Mouse (Mus musculus) adrenal gland, adult 18-20 months (tissue): ENCODE results near the gene Rab10. TPM values are rescaled to one million over a fixed set of nuclear protein-coding genes. Genes with fewer than 3 reads are reported as not detected.
A peak's percentile ranks its signal among the peaks of the same experiment; 100 is the strongest.

ENCODE experiments used
- DNase-seq, 2 experiments: peaks; one replicate each; pipeline ENCODE4 v3.0.0; 2021 to 2022; ENCODE audit warnings: low spot score in 2 of 2
- long read RNA-seq, 2 experiments: library from polyadenylated mRNA; stranded (forward); transcript quantifications; one replicate each; pipeline ENCODE4 v2.0.0; 2021
- total RNA-seq, 2 experiments: library from RNA; stranded (reverse); gene quantifications; 1 replicate in 1 of 2; 2 replicates in 1 of 2; pipeline ENCODE4 v1.2.3; 2021

The Rab10 gene
- 100 to 1,000 TPM; 142 to 220 TPM for total RNA-seq
- long read RNA-seq, experiment 1, transcript Rab10-201 (6 exons, 3,513 nt): major isoform, 155 of 171 reads
- long read RNA-seq, experiment 1, partial matches to known transcripts: 4 of 171 reads
- long read RNA-seq, experiment 1, other reads (novel, unspliced or antisense): 12 of 171 reads
- long read RNA-seq, experiment 2, transcript Rab10-201 (6 exons, 3,513 nt): major isoform, 176 of 196 reads
- long read RNA-seq, experiment 2, partial matches to known transcripts: 4 of 196 reads
- long read RNA-seq, experiment 2, other reads (novel, unspliced or antisense): 16 of 196 reads

DNA sequence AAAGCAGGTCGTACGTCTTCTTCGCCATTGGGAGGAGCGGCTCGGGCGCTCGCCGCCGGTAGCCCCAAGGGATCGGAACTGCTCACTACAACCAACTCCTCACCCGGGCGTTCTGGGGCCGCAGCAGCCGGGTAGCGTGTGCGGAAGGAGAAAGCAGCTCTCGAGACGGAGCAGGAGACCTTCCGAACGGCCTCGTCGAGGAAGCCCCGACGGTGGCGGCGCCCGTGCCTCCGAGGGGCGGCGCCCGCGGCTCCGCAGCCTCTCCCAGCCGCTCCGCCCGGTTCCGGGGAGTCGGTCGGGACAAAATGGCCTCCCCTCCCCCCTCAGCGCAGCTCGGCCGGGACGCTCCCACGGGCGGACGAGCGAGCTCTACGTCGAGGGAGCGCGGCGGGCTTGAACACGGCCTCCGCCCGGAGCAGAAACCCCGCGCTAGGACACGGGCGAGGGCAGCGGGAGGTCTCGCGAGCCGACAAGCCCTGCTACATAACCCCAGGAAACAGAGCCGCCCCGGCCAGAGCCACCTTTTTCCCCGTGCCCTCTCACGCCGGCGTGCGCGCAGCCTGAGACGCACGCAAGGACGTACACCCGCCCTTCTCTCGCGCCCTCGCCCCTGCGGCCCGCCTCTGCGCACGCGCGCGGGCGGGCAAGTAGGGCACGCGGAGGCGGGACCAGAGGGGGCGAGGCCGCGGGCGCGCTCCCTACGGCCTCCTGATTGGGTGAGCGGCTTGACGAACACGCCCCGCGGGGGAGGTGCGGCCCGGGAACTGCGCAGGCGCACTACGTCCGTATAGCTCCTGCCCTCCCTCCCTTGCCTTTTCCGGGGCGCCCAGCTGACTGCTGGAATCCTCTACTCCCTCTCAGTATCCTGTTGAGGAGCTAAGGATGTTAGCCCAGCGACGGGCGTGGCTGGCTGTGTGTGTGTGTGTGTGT lies at the start of gene Rab10:
Gene Rab10 (minus strand): TSS at position 579 of the 930 bp plus-strand sequence.
- peak; percentile 98 for DNase-seq

DNA sequence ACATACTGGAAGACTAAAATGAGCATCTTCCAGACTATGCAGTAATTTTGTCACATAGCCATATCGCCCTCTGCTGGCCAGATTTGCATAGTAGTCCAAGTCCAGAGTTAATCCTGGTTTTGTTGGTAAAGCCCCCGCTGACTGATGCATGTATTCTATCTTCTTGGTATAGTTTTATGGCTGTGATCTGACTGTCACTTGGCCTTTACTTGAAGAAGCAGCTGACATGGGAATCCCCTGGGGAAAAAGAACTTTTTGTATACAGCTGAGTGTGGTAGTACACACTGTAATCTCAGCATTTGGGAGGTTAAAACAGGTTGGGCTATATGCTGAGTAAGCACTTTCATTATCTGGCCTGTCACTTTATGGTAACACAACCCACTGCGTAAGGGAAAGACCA lies 49.5 kb upstream of the Rab10 start:
- DNase-seq: peak; percentile 83 to 85

DNA sequence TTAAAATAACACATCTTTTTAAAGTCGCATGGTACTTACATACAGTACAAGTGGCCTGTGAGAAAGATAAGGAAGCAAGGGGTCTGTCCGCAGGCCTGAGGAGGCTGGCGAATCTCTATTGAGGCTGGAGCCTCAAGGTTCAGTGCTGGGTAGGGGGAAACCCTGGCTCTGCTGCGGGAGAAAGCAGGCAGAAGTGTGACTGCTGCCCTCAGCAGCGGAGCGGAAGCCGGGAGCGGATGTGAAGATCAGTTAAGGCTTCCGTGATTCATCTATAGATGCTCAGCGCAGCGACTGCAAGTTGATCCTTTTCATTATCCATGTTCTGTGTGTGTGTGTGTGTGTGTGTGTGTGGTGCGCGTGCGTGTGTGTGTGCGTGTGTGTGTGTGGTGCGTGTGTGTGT lies 47.1 kb upstream of the Rab10 start:
- no peak for DNase-seq

DNA sequence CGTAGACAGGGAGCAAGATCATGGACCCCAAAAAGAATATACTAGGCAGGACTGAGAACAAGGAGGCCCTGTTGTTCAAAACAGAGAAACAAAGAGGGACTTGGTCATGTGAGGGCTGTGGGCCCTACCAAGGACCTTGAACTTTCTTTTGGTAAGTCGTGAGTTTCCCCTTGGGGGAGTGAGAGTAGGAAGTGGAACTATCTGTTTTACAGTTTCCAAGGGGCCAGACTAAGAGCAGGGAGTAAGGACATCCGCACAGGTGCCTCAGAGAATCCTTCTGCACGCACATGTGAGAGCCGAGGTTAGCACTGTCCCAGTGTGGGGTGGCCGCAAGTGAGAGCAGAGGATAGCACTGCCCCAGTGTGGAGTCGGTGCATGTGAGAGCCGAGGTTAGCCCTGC lies 45.3 kb upstream of the Rab10 start:
- DNase-seq: no peak

DNA sequence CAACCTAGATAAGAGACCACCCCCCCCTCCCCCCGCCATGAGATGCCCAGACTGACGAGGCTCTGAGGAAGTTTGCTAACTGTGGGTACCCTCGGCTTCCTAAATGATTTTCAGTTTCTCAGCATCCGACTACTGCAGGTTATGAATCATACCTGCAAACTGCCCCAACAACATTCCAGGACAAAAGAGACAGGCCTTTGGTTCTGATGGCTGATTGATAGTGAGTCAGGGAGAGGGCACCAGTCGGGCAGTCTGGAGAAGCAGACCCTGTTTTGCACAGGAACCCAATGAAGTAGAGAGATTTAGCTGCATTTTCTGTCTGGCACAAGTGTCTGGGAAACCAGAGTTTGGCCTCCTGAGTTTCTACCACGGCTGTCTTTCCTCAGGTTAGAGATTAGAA lies 42.4 kb upstream of the Rab10 start:
- no peak for DNase-seq

DNA sequence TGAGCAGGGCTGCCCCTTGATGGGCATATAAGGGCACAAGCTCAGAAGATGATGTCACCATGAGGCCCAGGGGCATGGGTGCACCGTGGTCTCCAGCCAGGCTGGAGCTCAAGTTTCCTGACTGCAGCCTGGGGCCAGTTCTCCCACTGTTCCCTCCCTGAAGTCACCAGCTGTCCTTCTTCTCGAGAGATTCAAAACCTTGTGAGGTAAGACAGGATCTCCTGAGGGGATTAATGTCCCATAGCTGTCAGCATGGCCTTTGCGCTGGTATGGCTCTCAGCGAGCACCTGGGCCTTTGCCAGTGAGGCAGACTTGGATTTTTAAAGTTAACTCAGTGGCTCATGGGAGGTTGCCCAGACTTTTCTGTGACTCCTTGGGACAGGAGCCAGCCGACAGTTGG lies 40.4 kb upstream of the Rab10 start:
- peak in 1 of 2 experiments; percentile 21 for DNase-seq

DNA sequence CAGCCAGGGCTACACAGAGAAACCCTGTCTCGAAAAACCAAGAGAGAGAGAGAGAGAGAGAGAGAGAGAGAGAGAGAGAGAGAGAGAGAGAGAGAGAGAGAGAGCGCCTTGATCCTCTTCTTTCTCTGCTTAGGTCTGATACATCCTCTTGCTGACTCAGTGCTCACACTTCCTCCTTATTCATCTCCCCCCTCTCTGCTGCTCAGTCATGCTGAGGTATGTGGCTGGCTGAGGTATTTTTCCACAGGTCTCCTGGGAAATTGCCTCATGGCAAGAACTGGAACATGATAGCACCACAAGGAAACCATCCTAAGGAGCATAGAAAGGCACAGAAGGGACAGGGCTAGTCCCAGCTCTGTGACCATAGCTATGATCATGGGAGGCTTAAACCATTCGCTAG lies 39.6 kb upstream of the Rab10 start:
- DNase-seq: no peak

DNA sequence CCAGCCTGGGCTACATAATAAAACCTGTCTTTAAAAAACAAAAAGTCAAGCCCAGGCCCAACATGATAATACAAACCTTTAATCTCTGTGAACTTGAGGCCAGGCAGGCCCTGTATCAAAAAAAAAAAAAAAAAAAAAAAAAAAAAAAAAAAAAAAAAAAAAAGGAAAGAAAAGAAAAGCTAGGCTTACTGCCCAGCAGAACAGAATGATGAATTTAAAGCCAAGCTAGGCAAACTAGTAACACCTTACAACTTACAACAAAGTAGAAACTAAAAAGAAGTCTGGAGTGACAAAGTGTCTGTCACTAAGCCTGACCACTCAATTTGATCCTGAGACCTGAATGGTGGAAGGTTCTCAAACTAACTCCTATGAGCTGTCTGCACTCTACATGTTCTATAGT lies 37.9 kb upstream of the Rab10 start:
- no peak for DNase-seq

DNA sequence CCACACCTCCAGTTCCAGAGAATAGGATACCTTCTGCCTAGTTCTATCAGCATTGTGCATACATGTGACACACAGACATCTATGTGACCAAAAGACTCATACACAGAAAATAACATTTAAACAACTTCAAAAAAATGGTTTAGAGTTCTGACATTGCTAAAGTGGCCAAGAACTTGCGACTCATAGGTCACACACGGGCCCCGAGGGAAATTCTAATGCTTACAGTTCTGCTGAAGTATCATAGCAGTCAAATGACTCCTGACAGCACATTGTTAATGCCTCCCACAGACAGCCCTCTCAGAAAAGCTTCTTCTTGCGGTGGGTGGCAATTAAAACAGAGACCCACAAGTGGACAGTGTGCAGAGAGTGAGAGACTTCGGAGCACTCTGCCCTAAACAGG lies 35.3 kb upstream of the Rab10 start:
- DNase-seq: no peak

DNA sequence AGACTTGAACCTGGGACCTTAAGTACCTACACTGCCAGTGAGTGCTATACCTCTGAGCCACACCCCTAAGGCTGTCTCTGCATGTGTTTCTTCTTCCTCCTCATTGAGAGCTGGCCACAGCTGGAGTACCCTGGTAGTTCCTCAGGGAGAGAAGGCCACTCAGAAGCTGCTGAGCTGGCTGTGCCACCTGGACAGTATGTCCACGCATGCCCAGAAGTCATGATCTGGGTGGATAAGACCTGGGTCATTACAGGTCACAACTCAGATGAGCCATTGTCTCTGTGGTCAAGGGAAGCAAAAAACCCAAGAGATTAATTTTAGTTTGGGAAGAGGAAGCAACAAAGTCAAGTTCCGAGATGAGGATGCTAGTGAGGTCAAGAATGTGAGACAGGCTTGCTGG lies 34.4 kb upstream of the Rab10 start:
- no peak for DNase-seq

DNA sequence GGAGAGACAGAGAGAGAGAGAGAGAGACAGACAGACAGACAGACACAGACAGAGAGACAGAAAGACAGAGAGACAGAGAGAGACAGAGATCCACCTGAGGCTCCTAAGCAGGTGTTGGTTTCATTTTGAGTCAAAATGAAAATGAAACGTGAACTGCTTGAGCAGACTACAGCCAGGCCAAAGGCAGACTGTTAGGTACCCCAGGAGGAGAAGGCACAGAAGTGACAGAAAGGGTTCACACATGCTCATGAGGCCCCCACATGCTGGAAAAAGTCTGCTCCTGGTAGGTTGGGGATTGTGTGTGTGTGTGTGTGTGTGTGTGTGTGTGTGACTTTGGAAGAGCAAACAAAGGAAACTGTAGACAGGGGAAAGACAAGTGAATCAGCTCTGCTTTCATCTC lies 29.2 kb upstream of the Rab10 start:
- no peak for DNase-seq

DNA sequence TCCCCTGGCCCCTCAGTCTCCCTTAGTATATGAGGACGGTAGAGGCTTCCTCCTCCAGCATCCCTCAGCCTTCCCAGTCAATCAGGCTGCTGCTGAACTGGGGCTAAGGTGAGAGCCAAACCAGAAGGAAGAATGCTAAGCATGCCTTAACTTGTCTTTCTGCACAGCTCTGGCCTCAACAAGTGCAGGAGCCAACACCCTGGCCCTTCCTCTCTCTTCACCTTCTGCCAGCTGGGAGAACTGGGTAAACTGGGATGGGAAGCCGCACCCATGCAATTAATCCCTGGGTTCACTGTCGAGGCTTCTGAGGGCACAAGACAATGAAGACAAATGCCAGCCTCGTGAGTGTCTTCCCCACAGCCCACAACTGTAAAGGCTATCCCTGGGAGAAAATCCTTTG lies 19.9 kb upstream of the Rab10 start:
- DNase-seq: no peak

DNA sequence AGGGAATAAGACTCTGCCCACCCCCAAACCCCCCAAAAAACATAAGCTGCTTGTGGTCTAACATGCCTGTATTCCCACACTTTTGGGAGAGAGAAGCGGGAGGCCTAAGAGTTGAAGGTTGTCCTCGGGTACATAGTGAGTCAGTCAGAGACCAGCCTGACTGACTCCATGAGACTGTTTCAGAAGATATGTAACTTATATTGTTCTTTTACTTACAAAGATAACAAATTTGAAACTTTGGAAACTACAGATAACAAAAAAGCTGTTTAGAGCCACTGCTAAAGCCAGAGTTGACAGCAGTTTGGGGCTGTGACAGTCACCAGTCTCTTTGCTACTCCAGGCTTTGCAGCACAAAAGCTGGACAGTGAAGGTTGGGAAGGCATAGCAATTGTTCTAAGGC lies 15.5 kb upstream of the Rab10 start:
- DNase-seq: no peak

DNA sequence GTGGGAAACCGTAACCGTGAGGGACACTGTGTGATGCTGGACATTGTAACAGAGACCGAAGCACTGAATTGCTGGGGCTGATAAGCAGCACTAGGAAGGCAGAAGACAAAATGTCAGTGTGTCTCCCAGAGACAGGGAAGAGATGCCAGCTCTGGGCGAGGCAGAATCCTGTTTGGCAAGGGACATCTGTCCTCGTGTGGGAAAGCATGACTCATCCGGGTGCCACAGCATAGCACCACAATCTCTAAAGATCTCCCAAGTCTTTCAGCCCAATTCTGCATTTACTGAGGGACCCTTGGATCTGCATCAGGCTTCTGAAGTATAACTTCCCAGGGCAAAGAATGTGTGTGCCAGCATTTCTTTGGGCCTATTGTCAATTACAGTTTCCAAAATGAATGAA lies 13.5 kb upstream of the Rab10 start:
- DNase-seq: peak in 1 of 2 experiments; percentile 40

DNA sequence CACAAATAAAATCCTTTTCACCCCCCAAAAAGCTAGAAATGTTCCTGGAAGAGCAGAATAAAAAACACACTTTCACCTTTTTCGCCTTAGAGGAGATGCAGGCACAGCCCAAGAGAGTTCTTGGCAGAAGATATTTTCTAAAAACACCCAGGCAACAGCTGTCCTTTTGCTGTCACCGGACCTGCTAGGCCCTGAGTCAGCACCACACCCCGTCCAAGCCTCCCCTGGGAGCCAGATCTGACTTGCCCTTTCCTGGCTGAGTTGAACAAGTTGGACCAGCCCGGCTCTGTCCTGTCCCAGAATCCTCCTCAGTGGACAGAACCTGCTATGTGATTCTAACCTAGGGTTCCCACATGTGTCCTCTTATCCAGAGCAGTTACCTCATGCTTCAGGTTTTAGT lies 9.6 kb upstream of the Rab10 start:
- DNase-seq: no peak

DNA sequence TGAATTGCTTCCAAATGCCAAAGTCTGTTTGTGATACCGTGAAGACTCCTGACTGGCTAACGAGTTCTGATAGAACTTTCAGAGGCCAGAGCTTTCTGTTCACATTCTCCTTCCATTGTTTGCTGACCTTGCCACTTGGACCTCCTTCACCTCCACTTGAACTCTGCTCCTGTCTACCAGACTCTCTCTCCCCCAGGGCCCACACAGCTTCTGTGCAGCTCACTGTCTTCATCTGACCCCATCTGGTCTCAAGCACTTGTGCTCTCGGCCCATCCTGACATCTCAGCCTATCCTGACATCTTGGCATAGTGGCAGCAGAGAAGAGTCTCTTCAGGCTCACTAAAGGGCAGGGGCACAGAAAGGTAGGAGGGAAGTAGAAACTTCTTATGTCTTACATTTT lies 7.2 kb upstream of the Rab10 start:
- DNase-seq: no peak

DNA sequence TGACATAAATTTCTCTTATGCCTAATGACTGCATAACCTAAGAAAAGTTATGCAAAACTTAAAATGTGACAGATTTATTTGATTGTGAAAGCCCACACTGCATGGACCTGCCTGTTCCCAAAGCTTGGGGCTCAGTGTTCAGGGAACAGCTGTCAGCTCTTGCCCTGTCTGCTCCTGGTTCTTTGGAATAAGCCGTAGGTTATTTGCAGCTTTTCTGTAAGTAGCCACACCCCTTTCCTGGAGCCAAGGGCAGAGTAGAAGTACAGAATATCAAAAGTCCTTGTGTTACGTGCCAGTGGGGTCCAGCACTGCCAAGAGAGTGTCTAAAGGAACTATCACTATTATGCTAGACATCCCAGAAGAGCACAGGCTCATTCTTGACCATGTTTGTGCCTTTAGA lies 6.3 kb upstream of the Rab10 start:
- DNase-seq: no peak

DNA sequence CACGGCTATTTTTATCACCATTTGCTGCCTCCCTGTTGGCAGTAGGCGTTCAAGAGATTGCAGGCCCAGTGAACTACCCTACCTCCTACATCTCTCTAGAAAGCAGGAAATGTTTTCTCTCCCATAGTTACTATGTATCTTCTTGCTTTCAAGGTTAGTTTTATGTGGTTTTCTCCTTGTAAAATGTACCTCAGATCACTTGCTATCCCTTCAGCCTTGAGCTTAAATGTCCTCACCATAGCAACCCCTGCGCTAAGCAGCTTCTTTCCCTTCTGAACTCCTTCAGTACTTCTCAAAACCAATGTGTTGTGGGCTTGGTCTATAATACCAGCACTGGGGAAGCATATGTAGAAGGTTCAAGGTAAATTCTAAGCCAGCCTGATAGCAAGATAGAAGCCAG lies 3.1 kb upstream of the Rab10 start:
- DNase-seq: no peak

DNA sequence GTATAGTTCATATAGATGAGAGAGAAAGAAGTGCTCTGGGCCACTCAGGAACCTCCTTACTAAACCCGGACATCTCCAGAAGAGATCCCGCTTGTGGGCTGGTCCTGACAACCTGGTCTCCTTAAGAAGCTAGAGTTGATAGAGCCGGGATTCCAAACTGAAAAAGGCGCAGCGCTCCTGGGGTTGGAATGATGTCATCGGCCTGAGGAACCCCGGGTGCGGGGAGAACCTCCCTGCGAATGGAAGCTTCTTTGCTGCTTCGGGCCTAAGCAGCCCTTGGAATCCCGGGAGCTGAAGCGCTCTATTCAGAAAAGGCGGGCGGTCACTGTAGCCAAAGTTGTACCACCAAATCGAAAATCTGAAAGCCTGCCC lies 538 bp upstream of the Rab10 start:
- DNase-seq: peak in 1 of 2 experiments; percentile 56

DNA sequence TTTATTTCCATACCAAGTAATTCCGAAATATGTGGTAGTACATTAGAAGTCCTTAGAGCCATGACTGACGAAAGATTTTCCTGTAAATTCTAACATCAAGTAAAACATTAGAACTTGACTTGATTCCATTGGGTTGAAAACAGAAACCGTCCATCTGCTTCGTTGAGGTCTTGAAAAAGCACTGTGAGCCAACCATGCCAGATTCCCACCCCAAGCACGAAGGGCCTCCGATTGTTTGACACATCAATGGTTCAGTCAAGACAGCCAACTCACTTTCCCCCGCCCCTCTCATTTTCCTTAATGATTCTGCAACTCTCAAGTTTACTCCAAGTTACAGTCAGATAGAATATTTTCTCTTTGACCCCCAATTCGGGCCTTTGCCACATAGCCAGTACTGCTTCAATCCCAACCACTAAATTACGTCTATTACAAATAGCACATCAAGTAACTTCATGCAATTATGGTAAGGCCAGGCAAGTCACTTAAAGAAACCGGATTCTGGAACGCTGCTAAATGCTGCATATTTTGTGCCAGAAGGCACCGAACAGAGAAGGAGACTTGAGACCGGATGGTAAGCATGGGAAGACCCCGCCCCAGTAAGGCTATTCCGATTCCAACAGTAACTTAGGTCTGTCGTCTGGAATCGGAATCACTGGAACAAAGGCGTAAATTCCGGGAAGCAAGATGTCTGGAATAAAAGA lies 1.1 kb downstream of the Rab10 start:
- DNase-seq: no peak

DNA sequence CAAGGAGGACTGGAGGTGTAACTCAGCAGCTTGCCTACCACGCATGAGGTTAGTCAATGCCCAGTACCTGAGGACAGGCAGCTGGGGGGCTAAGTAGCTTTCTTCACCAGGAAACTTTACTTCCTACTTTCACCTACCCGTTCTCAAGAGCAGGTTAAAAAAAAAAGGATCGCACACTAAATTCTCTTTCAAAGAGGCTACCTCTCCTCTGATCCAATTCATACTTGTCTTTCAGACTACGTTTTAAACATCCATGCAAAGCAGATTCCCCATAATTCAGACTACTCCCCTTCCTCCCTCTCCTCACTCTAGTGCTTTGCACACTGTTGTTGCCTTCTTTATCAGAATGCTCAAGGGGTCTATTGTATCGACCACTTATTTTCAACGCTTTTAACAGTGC lies 2.2 kb downstream of the Rab10 start:
- DNase-seq: no peak

DNA sequence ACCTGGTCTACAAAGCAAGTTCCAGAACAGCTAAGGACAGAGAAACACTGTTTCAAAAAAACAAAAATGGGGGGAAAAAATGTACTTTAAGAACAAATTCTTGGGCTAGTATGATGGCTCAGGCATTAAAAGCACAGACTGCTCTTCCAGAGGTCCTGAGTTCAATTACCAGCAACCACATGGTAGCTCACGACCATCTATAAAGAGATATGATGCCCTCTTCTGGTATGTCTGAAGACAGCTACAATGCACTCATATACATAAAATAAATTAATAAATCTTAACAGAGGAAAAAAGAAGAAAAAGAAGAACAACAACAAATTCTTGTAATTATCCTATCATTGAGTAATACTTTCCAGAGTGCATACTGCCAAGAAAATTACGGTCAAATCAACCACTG lies 4.5 kb downstream of the Rab10 start:
- no peak for DNase-seq
